Mouse (Mus musculus) embryonic facial prominence, embryonic 10.5 days (tissue): ENCODE measurements around the gene Gng7. TPM values are rescaled to one million over a fixed set of nuclear protein-coding genes. Genes with fewer than 3 reads are reported as not detected.
"Not testable (repeated sequence)": the region's sequence is repeated elsewhere in the genome, so short reads cannot be mapped to it uniquely, and the experiment has no call there.

ENCODE experiments used
- DNase-seq: peaks from one replicate; pipeline ENCODE4 v3.0.0-alpha.2; 2017; ENCODE audit warnings: low spot score
- H3K27ac ChIP-seq: fragments of 300-500 bp; sonication (generic); replicated peaks from 2 replicates; pipeline ENCODE4 v1.5.1; 2016; ENCODE audit warnings: mild to moderate bottlenecking
- H3K27me3 ChIP-seq: fragments of 300-500 bp; sonication (generic); replicated peaks from 2 replicates; pipeline ENCODE4 v1.6.1; 2016; ENCODE audit warnings: low read depth, mild to moderate bottlenecking; ENCODE audit not compliant: poor library complexity, severe bottlenecking
- H3K36me3 ChIP-seq: fragments of 300-500 bp; sonication (generic); replicated peaks from 2 replicates; pipeline ENCODE4 v1.6.1; 2016; ENCODE audit warnings: mild to moderate bottlenecking, moderate library complexity
- H3K4me1 ChIP-seq: fragments of 300-500 bp; sonication (generic); 2 replicates; pipeline ENCODE4 v1.6.1; 2016
- H3K4me3 ChIP-seq: fragments of 300-500 bp; sonication (generic); 2 replicates; pipeline ENCODE4 v1.5.1; 2016; ENCODE audit warnings: mild to moderate bottlenecking, moderate library complexity
- H3K9me3 ChIP-seq: fragments of 300-500 bp; sonication (generic); 2 replicates; pipeline ENCODE4 v1.6.1; 2016; ENCODE audit warnings: mild to moderate bottlenecking
- WGBS: fragments of 180-500 bp; shearing (Covaris S2); methylation state at CpG from one replicate; pipeline ENCODE4 v1.1.7; 2016; 5-methylcytosine and 5-hydroxymethylcytosine counted together
- polyA plus RNA-seq: library from polyadenylated mRNA; unstranded; fragments of >200 nt; fragmentation: Nextera tagmentation; extraction: Ambion mirVana; gene quantifications from 2 replicates; pipeline ENCODE4 v1.2.1, GENCODE M21; 2016

The Gng7 gene
- polyA plus RNA-seq, 1 experiment from 2014 or later = 6.7 TPM

GRCm38 (mm10) chr10:80999362-81000196 lies 15.2 kb downstream of the Gng7 start:
- Histone ChIP-seq H3K9me3 (no peaks in the 10 kb centered on the region), H3K4me1 (peaks cover 33% of the 10 kb centered on the region), H3K27me3 (peaks cover 35% of the 10 kb centered on the region), H3K36me3 (no peaks in the 10 kb centered on the region), H3K4me3 (peak overlapping the region; percentile 16), H3K27ac (no peak overlapping the region)
- peak; percentile 89 for DNase-seq
- 31% methylated on average over 37 of the region's 37 CpGs for WGBS

DNA sequence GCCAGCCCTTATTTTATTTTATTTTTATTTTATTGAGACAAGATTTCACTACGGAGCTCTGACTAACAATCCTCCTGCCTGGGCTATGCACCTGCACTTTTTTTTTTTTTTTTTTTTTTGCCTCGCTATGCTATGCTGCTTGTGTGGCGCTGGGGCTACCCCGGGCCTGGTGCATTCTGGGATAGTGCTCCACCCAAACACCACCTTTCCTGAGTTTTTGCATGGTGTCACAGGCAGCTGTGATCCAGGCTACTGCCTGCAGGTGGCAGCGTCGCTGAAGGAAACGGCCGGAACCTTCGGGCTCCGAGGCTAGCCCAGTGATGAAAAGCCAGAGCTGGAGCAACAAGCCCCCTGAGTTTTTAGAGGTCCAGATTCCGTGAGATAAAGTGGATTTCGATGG lies 16.0 kb downstream of the Gng7 start:
- Histone ChIP-seq H3K27ac (no peak overlapping the region), H3K36me3 (no peaks in the 10 kb centered on the region), H3K4me1 (peaks cover 33% of the 10 kb centered on the region), H3K27me3 (peaks cover 43% of the 10 kb centered on the region), H3K9me3 (no peaks in the 10 kb centered on the region), H3K4me3 (no peak overlapping the region)
- 21% methylated on average over 12 of the region's 12 CpGs for WGBS
- peak; percentile 69 for DNase-seq

DNA sequence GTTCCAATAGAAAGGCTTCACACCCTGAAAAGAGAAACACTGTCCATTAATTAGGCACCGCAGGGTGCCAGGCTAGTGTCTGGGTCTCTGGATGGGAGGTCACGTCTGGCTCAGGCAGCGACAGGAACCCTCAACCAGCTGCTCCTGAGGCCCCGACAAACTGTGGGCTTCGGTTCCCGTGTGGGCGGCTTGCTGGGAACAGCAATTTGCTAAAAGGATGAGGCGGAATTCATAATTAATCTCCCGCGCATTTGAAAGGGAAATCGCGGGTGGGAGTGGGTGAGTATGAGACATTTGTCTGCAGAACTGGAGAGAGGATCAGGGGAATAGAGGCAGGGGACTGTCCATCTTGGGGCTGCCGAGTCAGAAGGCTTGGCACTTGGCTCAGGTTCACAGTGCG lies 16.7 kb downstream of the Gng7 start:
- no peak overlapping the region for H3K27ac ChIP-seq

DNA sequence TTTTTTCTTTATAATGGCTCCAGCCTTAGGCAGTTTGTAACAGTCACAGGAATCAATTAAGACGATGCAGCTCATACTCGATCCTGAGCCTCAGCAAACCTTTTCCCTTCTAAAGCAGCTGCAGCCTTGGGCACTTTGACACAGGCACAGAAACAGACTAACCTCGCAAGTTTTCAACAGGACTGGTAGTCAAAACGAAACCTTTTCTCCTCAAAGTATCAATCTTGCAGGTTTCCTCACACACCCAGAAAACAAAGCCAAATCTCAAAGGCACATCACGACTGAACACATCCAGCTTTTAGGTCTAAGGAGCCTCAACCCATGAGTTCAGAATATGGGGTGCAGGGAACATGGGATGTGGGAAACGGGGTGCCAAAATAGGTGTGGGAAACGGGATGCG lies 17.4 kb downstream of the Gng7 start:
- H3K9me3 ChIP-seq = no peaks in the 10 kb centered on the region
- no peak overlapping the region for H3K27ac ChIP-seq
- no peak for DNase-seq
- peaks cover 33% of the 10 kb centered on the region for H3K4me1 ChIP-seq
- no peaks in the 10 kb centered on the region for H3K36me3 ChIP-seq
- peaks cover 56% of the 10 kb centered on the region for H3K27me3 ChIP-seq
- H3K4me3 ChIP-seq = no peak overlapping the region
- WGBS = 83% methylated on average over 8 of the region's 8 CpGs

More for the DNA sequence above, 16.7 kb downstream of the Gng7 start:
- no peaks in the 10 kb centered on the region for H3K36me3 ChIP-seq
- no peak overlapping the region for H3K4me3 ChIP-seq
- peaks cover 33% of the 10 kb centered on the region for H3K4me1 ChIP-seq
- peaks cover 51% of the 10 kb centered on the region for H3K27me3 ChIP-seq
- 44% methylated on average over 14 of the region's 14 CpGs for WGBS
- H3K9me3 ChIP-seq = no peaks in the 10 kb centered on the region
- DNase-seq = no peak

- WGBS = 93% methylated on average over 8 of the region's 8 CpGs
- DNase-seq = no peak
- H3K4me3 ChIP-seq = no peak overlapping the region
- H3K36me3 ChIP-seq = no peaks in the 10 kb centered on the region
- no peak overlapping the region for H3K27ac ChIP-seq
- H3K4me1 ChIP-seq = peaks cover 29% of the 10 kb centered on the region
- no peaks in the 10 kb centered on the region for H3K9me3 ChIP-seq
- peaks cover 52% of the 10 kb centered on the region for H3K27me3 ChIP-seq
Measured at GRCm38 (mm10) chr10:80996501-80996900, 18.2 kb downstream of the Gng7 start.

DNA sequence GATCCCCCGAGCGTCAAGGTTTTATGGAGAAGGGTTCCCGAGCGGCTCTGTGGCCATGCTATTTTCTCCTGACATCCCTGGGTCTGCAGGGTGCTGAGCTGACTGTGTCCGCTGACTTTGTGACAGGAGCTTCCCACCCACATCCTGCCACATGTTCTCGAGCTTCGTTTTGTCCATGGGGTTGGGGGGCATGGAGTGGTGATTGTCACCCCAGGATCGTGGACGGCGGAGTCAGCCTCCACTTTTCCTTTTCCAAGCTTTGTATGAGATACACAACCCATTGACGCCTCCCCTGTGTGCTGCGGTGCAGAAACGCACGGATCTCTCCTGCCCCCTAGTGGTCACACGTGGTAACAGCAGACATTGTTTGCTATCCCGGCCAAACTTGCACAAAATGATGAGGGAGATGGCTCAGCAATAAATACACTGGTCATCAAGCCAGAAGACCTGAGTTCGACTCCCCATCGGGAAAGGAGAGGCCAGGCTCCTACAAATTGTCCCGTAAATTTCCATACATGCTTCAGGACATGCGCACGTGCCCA lies 19.6 kb downstream of the Gng7 start:
- Histone ChIP-seq H3K9me3 (no peaks in the 10 kb centered on the region), H3K27ac (no peak overlapping the region), H3K36me3 (no peaks in the 10 kb centered on the region), H3K4me1 (peaks cover 17% of the 10 kb centered on the region), H3K27me3 (peaks cover 42% of the 10 kb centered on the region), H3K4me3 (no peak overlapping the region)
- peak; percentile 83 for DNase-seq
- WGBS = 12% methylated on average over 21 of the region's 21 CpGs

GRCm38 (mm10) chr10:80994621-80995020 lies 20.1 kb downstream of the Gng7 start:
- no peak for DNase-seq
- Histone ChIP-seq H3K4me1 (peaks cover 11% of the 10 kb centered on the region), H3K9me3 (no peaks in the 10 kb centered on the region), H3K4me3 (no peak overlapping the region), H3K27ac (no peak overlapping the region), H3K27me3 (peaks cover 42% of the 10 kb centered on the region), H3K36me3 (no peaks in the 10 kb centered on the region)
- WGBS = 62% methylated on average over 4 of the region's 4 CpGs

DNA sequence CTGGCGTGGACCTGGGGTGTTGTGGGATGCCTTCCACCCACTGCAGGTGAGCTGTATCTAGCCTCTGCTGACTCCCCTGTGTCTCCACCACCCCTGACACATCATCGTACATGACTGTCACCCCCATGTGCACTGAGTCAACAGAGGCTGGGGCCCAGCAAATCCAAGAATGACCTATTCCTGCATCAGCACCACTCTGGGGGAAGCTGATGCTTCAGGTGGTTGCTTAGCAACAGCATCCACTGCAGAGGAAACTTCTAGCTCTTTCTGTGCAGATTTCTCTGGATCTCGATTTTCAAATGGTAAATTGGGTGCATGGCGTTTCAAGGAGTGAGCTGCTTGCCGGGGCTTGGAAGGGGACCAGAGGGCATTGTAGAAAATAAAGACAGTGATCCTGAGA lies 21.5 kb downstream of the Gng7 start:
- Histone ChIP-seq H3K27me3 (peaks cover 48% of the 10 kb centered on the region), H3K27ac (no peak overlapping the region), H3K4me3 (no peak overlapping the region), H3K36me3 (no peaks in the 10 kb centered on the region), H3K4me1 (peaks cover 6% of the 10 kb centered on the region; the same call in 1 of the 2 replicates), H3K9me3 (no peaks in the 10 kb centered on the region)
- no peak for DNase-seq
- WGBS = 65% methylated on average over 5 of the region's 5 CpGs

DNA sequence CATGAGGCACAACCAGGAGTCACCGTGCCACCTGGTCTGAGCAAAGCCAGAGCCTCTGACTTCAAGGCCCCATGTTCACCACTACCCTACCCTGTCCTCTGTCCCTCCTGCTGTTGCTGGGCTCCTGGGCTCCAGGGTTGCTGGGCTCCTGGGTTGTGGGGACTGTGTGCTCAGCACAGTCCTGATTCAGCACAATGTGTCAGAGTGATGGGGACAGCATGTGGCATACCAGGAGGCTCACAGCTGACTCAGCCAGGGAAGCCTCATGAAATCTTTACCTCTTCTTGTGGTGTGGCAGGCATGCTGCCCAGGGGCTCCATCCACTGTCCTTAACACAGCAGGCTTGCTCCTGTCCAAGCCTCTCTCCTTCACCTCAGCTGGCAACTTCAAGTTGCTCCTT lies 22.8 kb downstream of the Gng7 start:
- H3K9me3 ChIP-seq = no peaks in the 10 kb centered on the region
- H3K4me1 ChIP-seq = peaks cover 8% of the 10 kb centered on the region
- H3K36me3 ChIP-seq = no peaks in the 10 kb centered on the region
- H3K4me3 ChIP-seq = no peak overlapping the region
- WGBS = 73% methylated on average over 1 of the region's 1 CpGs
- H3K27me3 ChIP-seq = peaks cover 46% of the 10 kb centered on the region
- H3K27ac ChIP-seq = no peak overlapping the region
- no peak for DNase-seq

DNA sequence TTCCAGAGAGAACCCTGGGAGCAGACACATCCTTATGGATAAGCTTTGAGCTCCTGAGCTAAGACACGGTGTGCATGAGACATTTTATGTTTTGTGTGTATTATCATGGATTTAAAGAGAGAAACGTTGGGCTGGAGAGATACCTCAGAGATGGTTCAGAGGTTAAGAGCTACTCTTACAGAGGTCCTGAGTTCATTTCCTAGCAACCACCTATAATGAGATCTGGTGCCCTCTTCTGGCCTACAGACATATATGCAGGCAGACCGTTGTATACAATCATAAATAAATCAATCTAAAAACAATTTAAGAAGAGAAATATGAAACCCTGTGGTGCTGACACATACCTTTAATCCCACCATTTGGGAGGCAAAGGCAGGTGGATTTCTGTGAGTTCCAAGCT lies 23.7 kb downstream of the Gng7 start:
- Histone ChIP-seq H3K36me3 (no peaks in the 10 kb centered on the region), H3K27me3 (peaks cover 54% of the 10 kb centered on the region), H3K4me3 (no peak overlapping the region), H3K27ac (no peak overlapping the region), H3K4me1 (peaks cover 8% of the 10 kb centered on the region), H3K9me3 (no peaks in the 10 kb centered on the region)
- no peak for DNase-seq
- 13% methylated on average over 3 of the region's 3 CpGs for WGBS

- Histone ChIP-seq H3K4me3 (no peak overlapping the region), H3K9me3 (no peaks in the 10 kb centered on the region), H3K27ac (no peak overlapping the region), H3K4me1 (peaks cover 14% of the 10 kb centered on the region), H3K27me3 (peaks cover 60% of the 10 kb centered on the region), H3K36me3 (no peaks in the 10 kb centered on the region)
- no peak for DNase-seq
- WGBS = 74% methylated on average over 7 of the region's 7 CpGs
Measured at GRCm38 (mm10) chr10:80990406-80990805, 24.3 kb downstream of the Gng7 start.

GRCm38 (mm10) chr10:80989854-80990253 lies 24.9 kb downstream of the Gng7 start:
- 63% methylated on average over 4 of the region's 4 CpGs for WGBS
- DNase-seq, H3K4me3 ChIP-seq, H3K9me3 ChIP-seq, H3K27ac ChIP-seq, H3K36me3 ChIP-seq: not testable (repeated sequence)
- H3K4me1 ChIP-seq = peaks cover 16% of the 10 kb centered on the region
- peaks cover 63% of the 10 kb centered on the region for H3K27me3 ChIP-seq

- Histone ChIP-seq H3K4me3 (no peak overlapping the region), H3K4me1 (peaks cover 16% of the 10 kb centered on the region), H3K27me3 (peaks cover 63% of the 10 kb centered on the region), H3K27ac (no peak overlapping the region), H3K36me3 (no peaks in the 10 kb centered on the region), H3K9me3 (no peaks in the 10 kb centered on the region)
- WGBS = 70% methylated on average over 6 of the region's 6 CpGs
- DNase-seq = no peak
Measured at GRCm38 (mm10) chr10:80989446-80989845, 25.3 kb downstream of the Gng7 start.
